Mouse (Mus musculus) brain, embryonic 14.5 days (tissue): Measurements from ENCODE around the gene Sdhb.

Experiments used
- CTCF ChIP-seq: fragments of 200-500 bp; IDR thresholded peaks from 2 replicates; pipeline ENCODE4 v1.5.1; 2012; ENCODE audit warnings: inconsistent platforms, mild to moderate bottlenecking, moderate library complexity, borderline replicate concordance; ENCODE audit not compliant: insufficient read depth, insufficient read length; ENCODE audit errors: extremely low read depth
- POLR2A ChIP-seq: fragments of 200-500 bp; IDR thresholded peaks from 2 replicates; pipeline ENCODE4 v1.6.1; 2012; ENCODE audit warnings: mild to moderate bottlenecking, inconsistent platforms, borderline replicate concordance; ENCODE audit not compliant: poor library complexity, insufficient read depth, insufficient read length, severe bottlenecking; ENCODE audit errors: extremely low read depth

DNA sequence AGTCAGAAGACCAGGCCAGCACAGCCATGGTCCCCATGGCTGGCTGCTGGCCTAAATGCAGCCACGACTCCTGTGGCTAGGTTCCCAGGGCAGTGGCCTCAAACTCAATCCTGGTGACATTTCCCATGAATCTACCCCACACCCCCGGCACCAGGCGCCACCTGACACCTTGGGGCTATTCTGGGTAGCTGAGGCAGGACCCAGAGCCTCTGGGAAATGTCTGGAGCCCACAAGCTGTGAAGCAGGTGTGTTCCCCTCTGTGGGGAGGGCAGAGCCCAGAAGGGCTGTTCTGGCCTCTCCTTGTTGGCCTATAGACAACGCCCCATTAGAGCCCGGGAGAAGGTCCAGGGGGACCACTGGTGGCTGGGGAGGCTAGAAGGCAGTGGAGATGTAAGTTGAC lies 38.5 kb upstream of the Sdhb start:
- TF ChIP-seq POLR2A, result no peak
- no peak for TF ChIP-seq CTCF
